Mouse (Mus musculus) MEL (cell line): ENCODE data around the gene Sema4f. TPM values are rescaled to one million over a fixed set of nuclear protein-coding genes. Genes with fewer than 3 reads are reported as not detected.

ENCODE experiments used
- DNase-seq: peaks from one replicate; pipeline ENCODE4 v3.0.0; 2011; ENCODE audit warnings: low read depth, low spot score
- H3K27ac ChIP-seq: 2 replicates; pipeline ENCODE4 v1.5.1; 2012; ENCODE audit warnings: low read depth, mild to moderate bottlenecking, control low read depth, low read length, moderate library complexity; ENCODE audit not compliant: control insufficient read depth
- H3K27me3 ChIP-seq, 2 experiments: fragments of 150-350 bp in 1 of 2; sonication (generic) in 1 of 2; 2 replicates each; pipeline ENCODE4 v1.6.1; 2012; ENCODE audit warnings: low read length in 2 of 2, mild to moderate bottlenecking in 2 of 2, improper control_type of control experiment in 1 of 2, moderate library complexity in 1 of 2; ENCODE audit not compliant: insufficient read depth in 2 of 2, control insufficient read depth in 1 of 2
- H3K36me3 ChIP-seq, 2 experiments: 2 replicates each; pipeline ENCODE4 v1.6.1; 2012 to 2014; ENCODE audit warnings: low read length in 2 of 2, improper control_type of control experiment in 1 of 2, inconsistent platforms in 1 of 2, mild to moderate bottlenecking in 1 of 2; ENCODE audit not compliant: insufficient read depth in 2 of 2, control insufficient read depth in 1 of 2
- H3K4me1 ChIP-seq, 2 experiments: fragments of 150-350 bp in 1 of 2; sonication (generic) in 1 of 2; 2 replicates each; pipeline ENCODE4 v1.6.1; 2012; ENCODE audit warnings: low read length in 2 of 2, improper control_type of control experiment in 1 of 2, mild to moderate bottlenecking in 1 of 2; ENCODE audit not compliant: insufficient read depth in 2 of 2, control insufficient read depth in 1 of 2
- H3K4me3 ChIP-seq, 2 experiments: fragments of 150-350 bp in 1 of 2; sonication (generic) in 1 of 2; 2 replicates each; pipeline ENCODE4 v1.5.1; 2012; ENCODE audit warnings: low read depth in 2 of 2, low read length in 2 of 2, mild to moderate bottlenecking in 2 of 2, moderate library complexity in 2 of 2, control low read depth in 1 of 2, improper control_type of control experiment in 1 of 2; ENCODE audit not compliant: control insufficient read depth in 1 of 2, insufficient read depth in 1 of 2
- H3K79me2 ChIP-seq: 2 replicates; pipeline ENCODE4 v1.6.1; 2012; ENCODE audit warnings: mild to moderate bottlenecking, low read length, moderate library complexity; ENCODE audit not compliant: control insufficient read depth, poor library complexity, insufficient read depth
- H3K9ac ChIP-seq: 2 replicates; pipeline ENCODE4 v1.6.1; 2012; ENCODE audit warnings: low read depth, mild to moderate bottlenecking, control low read depth, low read length, moderate library complexity; ENCODE audit not compliant: control insufficient read depth, poor library complexity, severe bottlenecking
- H3K9me3 ChIP-seq: fragments of 150-350 bp; sonication (generic); replicated peaks from 2 replicates; pipeline ENCODE4 v1.6.1; 2012; ENCODE audit warnings: mild to moderate bottlenecking, low read length, improper control_type of control experiment, moderate library complexity; ENCODE audit not compliant: insufficient read depth
- BHLHE40 ChIP-seq: IDR thresholded peaks from 2 replicates; pipeline ENCODE4 v1.6.1; 2012; ENCODE audit warnings: low read depth, mild to moderate bottlenecking, inconsistent platforms, low read length, improper control_type of control experiment, borderline replicate concordance
- CHD1 ChIP-seq: IDR thresholded peaks from 2 replicates; pipeline ENCODE4 v1.6.1; 2012; ENCODE audit warnings: low read depth, mild to moderate bottlenecking, inconsistent platforms, low read length, improper control_type of control experiment
- ELF1 ChIP-seq: IDR thresholded peaks from 2 replicates; pipeline ENCODE4 v1.6.1; 2014; ENCODE audit warnings: low read depth, mild to moderate bottlenecking, inconsistent platforms, low read length, improper control_type of control experiment, moderate library complexity
- GABPA ChIP-seq: IDR thresholded peaks from 2 replicates; pipeline ENCODE4 v1.6.1; 2012; ENCODE audit warnings: low read depth, mild to moderate bottlenecking, inconsistent platforms, low read length, improper control_type of control experiment, moderate library complexity
- GATA1 ChIP-seq: IDR thresholded peaks from 2 replicates; pipeline ENCODE4 v1.6.1; 2011; ENCODE audit warnings: low read depth, low read length, improper control_type of control experiment
- JUND ChIP-seq: IDR thresholded peaks from 2 replicates; pipeline ENCODE4 v1.6.1; 2011; ENCODE audit warnings: low read depth, mild to moderate bottlenecking, improper control_type of control experiment, low read length
- MAX ChIP-seq: IDR thresholded peaks from 2 replicates; pipeline ENCODE4 v1.6.1; 2011; ENCODE audit warnings: low read length, improper control_type of control experiment
- MAZ ChIP-seq: IDR thresholded peaks from 2 replicates; pipeline ENCODE4 v1.6.1; 2012; ENCODE audit warnings: low read depth, mild to moderate bottlenecking, inconsistent platforms, low read length, improper control_type of control experiment
- MEF2A ChIP-seq: IDR thresholded peaks from 2 replicates; pipeline ENCODE4 v1.6.1; 2014; ENCODE audit warnings: low read depth, mild to moderate bottlenecking, inconsistent platforms, low read length, improper control_type of control experiment; ENCODE audit not compliant: poor library complexity, insufficient replicate concordance, severe bottlenecking; ENCODE audit errors: extremely low read depth
- MYB ChIP-seq: IDR thresholded peaks from 2 replicates; pipeline ENCODE4 v1.6.1; 2011; ENCODE audit warnings: mild to moderate bottlenecking, low read depth, low read length, improper control_type of control experiment
- POLR2AphosphoS2 ChIP-seq: IDR thresholded peaks from 2 replicates; pipeline ENCODE4 v1.6.1; 2011; ENCODE audit warnings: low read length, improper control_type of control experiment
- RCOR1 ChIP-seq: IDR thresholded peaks from 2 replicates; pipeline ENCODE4 v1.6.1; 2012; ENCODE audit warnings: low read depth, mild to moderate bottlenecking, inconsistent platforms, low read length, improper control_type of control experiment
- SMC3 ChIP-seq: IDR thresholded peaks from 2 replicates; pipeline ENCODE4 v1.6.1; 2011; ENCODE audit warnings: low read depth, low read length, improper control_type of control experiment
- TBP ChIP-seq: IDR thresholded peaks from 2 replicates; pipeline ENCODE4 v1.8.0; 2011; ENCODE audit warnings: low read depth, low read length, improper control_type of control experiment
- UBTF ChIP-seq: IDR thresholded peaks from 2 replicates; pipeline ENCODE4 v1.6.1; 2012; ENCODE audit warnings: low read depth, mild to moderate bottlenecking, inconsistent platforms, low read length, improper control_type of control experiment, moderate library complexity, borderline replicate concordance; ENCODE audit not compliant: insufficient read depth
- USF2 ChIP-seq, 2 experiments: IDR thresholded peaks; 2 replicates each; pipeline ENCODE4 v1.6.1; 2011 to 2012; ENCODE audit warnings: improper control_type of control experiment in 2 of 2, low read length in 2 of 2, borderline replicate concordance in 1 of 2, inconsistent platforms in 1 of 2, low read depth in 1 of 2, mild to moderate bottlenecking in 1 of 2; ENCODE audit not compliant: insufficient read depth in 1 of 2
- ZKSCAN1 ChIP-seq: IDR thresholded peaks from 2 replicates; pipeline ENCODE4 v1.6.1; 2012; ENCODE audit warnings: low read depth, mild to moderate bottlenecking, inconsistent platforms, low read length, improper control_type of control experiment, moderate library complexity
- ZNF384 ChIP-seq: IDR thresholded peaks from 2 replicates; pipeline ENCODE4 v1.6.1; 2012; ENCODE audit warnings: low read depth, mild to moderate bottlenecking, inconsistent platforms, low read length, improper control_type of control experiment
- polyA plus RNA-seq, 2 experiments: library from polyadenylated mRNA; stranded (reverse) in 1 of 2; unstranded in 1 of 2; fragments of >175 nt in 1 of 2; fragments of >200 nt in 1 of 2; gene quantifications; 2 replicates each; pipeline versions ENCODE4 v1.2.1 to v1.2.4; 2012; ENCODE audit warnings: low replicate concordance in 2 of 2, low read depth in 1 of 2; ENCODE audit not compliant: insufficient read length in 2 of 2, insufficient read depth in 1 of 2, missing spikeins in 1 of 2
- total RNA-seq: library from RNA; depleted of rRNA; stranded (reverse); fragments of 300-350 nt; gene quantifications from 2 replicates; pipeline ENCODE4 v1.2.3, GENCODE M21; 2012

The Sema4f gene
- total and polyA plus RNA-seq, 3 experiments: 0.01 to 0.04 TPM; not detected in 1

DNA sequence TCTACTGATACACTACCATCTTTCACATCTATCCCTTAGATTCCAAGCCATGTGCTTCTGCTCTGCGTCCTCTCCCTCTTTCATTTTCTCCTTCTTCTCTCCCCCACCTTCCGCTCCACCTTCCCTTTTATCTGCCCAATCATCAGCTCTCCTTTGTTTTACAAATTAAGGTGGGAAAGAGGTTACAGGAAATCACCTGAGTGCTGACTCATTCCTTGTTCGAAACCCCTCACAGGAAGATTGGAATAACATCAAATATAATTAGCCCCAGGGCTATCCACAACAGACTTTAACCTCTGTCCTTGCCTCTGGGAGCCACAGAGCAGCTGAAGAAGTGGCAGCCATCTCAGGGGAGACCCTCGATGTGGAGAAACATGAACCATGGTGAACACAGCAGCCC, 53.7 kb downstream of the Sema4f start:
- H3K36me3 ChIP-seq: no peaks in the 10 kb centered on the region
- no peak for DNase-seq
- no peak overlapping the region for H3K9ac ChIP-seq
- no peaks in the 10 kb centered on the region for H3K9me3 ChIP-seq
- no peak overlapping the region for H3K4me3 ChIP-seq
- H3K27me3 ChIP-seq: no peaks in the 10 kb centered on the region; a peak in 1 of 4 replicates
- no peak overlapping the region for H3K27ac ChIP-seq
- TF ChIP-seq GABPA (no peak), ZKSCAN1 (no peak), MAZ (no peak)
- 0 out of 4 replicates have a peak, but pooled peaks cover 0 to 5% of the 10 kb centered on the region in 2 experiments for H3K4me1 ChIP-seq
- no peaks in the 10 kb centered on the region for H3K79me2 ChIP-seq

DNA sequence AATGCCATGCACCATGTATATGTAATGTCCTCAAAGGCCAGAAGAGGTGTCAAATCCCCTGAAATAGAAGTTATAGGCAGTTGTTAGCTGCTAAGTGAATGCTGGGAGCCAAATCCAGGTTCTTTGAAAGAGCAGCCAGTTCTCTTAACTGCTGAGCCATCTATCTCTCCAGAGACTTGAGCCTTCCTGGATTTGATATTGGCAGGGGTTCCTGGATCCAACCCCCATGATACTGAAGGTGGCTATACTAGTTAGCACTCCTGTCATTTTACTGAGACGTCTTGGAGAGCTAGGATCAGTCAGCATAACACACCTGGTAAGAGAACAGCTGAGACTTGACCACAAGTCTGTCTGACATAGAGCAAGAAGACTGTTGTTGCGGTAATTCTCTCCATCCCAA, 54.1 kb downstream of the Sema4f start:
- Histone ChIP-seq H3K9me3 (no peaks in the 10 kb centered on the region), H3K9ac (no peak overlapping the region), H3K27ac (no peak overlapping the region), H3K4me3 (no peak overlapping the region), H3K36me3 (no peaks in the 10 kb centered on the region)
- TF ChIP-seq ELF1 (no peak), POLR2AphosphoS2 (no peak), ZNF384 (no peak), MAX (no peak), GATA1 (no peak), MYB (no peak), JUND (no peak), CHD1 (no peak), ZKSCAN1 (no peak), USF2 (IDR thresholded peaks at IDR 0.05; ENCODE audit: borderline replicate concordance in 1 of 2, insufficient read depth in 1 of 2, low read depth in 1 of 2, low read length in 2 of 2) (no peak), BHLHE40 (no peak)
- TF ChIP-seq, all 39 proteins: peak for 0
- Histone ChIP-seq H3K4me1 (0 out of 4 replicates have a peak, but pooled peaks cover 0 to 5% of the 10 kb centered on the region in 2 experiments), H3K27me3 (no peaks in the 10 kb centered on the region; a peak in 1 of 4 replicates), H3K79me2 (no peaks in the 10 kb centered on the region)
- no peak for DNase-seq

DNA sequence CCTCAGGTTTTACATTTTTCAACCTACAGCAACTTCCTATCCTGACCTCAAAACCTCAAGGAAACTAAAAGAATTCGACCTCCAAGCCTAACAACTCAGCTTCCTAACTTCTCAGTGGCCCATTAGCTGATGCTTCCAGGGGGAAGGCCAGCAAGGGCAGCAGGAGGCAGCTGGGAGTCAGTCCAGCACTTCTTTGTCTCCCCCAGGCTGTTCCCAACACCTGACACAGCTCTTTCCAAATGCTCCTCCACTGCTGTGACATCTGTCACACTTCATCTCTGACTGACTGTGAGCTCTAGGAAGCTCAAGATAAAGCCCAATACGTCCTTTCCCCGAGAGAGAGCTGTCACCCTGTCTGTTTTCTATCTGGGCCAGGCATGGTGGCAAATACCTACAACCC, 55.0 kb downstream of the Sema4f start:
- H3K27ac ChIP-seq: no peak overlapping the region
- H3K4me1 ChIP-seq: 0 out of 4 replicates have a peak, but pooled peaks cover 0 to 5% of the 10 kb centered on the region in 2 experiments
- DNase-seq: no peak
- H3K27me3 ChIP-seq: no peaks in the 10 kb centered on the region; a peak in 1 of 4 replicates
- H3K36me3 ChIP-seq: no peaks in the 10 kb centered on the region
- no peak overlapping the region for H3K4me3 ChIP-seq
- H3K79me2 ChIP-seq: no peaks in the 10 kb centered on the region
- no peak overlapping the region for H3K9ac ChIP-seq
- TF ChIP-seq RCOR1 (no peak), CHD1 (no peak), MAZ (no peak), GATA1 (no peak), MEF2A (no peak), SMC3 (no peak), TBP (no peak), UBTF (no peak), GABPA (no peak)
- no peaks in the 10 kb centered on the region for H3K9me3 ChIP-seq
